Mouse (Mus musculus) layer of hippocampus, postnatal 25 days (tissue): ENCODE measurements around the gene Rbpj. TPM values are rescaled to one million over a fixed set of nuclear protein-coding genes. Genes with fewer than 3 reads are reported as not detected.
A peak's percentile ranks its signal among the peaks of the same experiment; 100 is the strongest.

Experiments
- DNase-seq, 2 experiments: peaks; one replicate each; pipeline ENCODE4 v3.0.0; 2022; ENCODE audit warnings: mixed read lengths in 2 of 2, low spot score in 1 of 2; ENCODE audit errors: extremely low spot score in 1 of 2
- total RNA-seq, 2 experiments: library from RNA; stranded (reverse); gene quantifications; 2 replicates each; pipeline ENCODE4 v1.2.3; 2021

Gene Rbpj
- total RNA-seq, 2 experiments from 2014 or later, result 21.7 to 22.0 TPM

- DNase-seq, result no peak
Measured at GRCm38 (mm10) chr5:53697794-53698193, 231.8 kb downstream of the Rbpj start.

GRCm38 (mm10) chr5:53702686-53703085 is 236.7 kb downstream of the Rbpj start:
- DNase-seq, result peak; percentile 16 to 22

Other genes with a start within 250 kb of the Rbpj start
- gene Smim20, start 199.1 kb upstream of the Rbpj start, total RNA-seq, result 10 to 100 TPM; 38.3 to 41.5 TPM
- gene Cckar, start 241.6 kb downstream of the Rbpj start, total RNA-seq, result not detected